Mouse (Mus musculus): ENCODE results near the gene Ssh3.
"Not testable (repeated sequence)": the region's sequence is repeated elsewhere in the genome, so short reads cannot be mapped to it uniquely, and the experiment has no call there.

The Ssh3 gene

DNA sequence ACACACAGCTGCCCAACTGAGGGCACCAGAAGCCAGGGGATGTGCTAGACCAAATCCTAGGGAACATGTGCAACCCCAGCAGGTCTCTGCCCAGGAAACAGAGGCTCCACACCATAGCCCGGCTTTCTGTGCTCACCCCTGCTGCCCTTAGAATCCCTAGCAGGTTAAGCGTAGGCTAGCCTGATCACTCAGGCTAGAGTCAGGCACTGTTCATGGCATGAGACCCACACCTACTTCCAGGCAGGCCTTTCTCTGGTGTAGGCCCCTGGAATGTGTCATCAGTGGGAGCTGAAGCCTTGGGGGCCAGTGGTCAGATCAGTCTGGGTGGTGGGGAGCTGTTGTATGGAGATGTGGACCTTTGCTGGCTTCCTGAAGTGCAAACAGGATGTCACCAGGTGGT is 27.6 kb upstream of the Ssh3 start:
- DNase-seq (ENCODE audit: low spot score): no peak

DNA sequence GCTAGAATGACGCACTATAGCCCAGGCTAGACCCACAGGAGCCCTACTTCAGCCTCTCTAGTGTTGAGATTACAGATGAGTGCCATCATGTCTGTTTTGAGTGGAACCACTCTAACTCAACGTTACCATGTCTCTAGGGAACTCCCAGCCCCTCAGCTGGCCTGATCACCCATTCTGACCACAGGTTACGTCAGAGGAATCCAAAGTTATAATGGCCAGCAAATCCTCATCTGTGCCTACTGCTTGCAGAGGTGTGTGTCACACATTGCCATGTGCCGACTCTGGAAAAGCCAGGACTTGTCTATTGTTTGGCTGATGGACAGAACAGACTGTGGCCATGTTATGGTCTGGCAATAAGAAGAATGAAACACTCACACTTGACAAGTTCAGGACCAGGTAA is 26.4 kb upstream of the Ssh3 start:
- no peak for DNase-seq (ENCODE audit: low spot score)

DNA sequence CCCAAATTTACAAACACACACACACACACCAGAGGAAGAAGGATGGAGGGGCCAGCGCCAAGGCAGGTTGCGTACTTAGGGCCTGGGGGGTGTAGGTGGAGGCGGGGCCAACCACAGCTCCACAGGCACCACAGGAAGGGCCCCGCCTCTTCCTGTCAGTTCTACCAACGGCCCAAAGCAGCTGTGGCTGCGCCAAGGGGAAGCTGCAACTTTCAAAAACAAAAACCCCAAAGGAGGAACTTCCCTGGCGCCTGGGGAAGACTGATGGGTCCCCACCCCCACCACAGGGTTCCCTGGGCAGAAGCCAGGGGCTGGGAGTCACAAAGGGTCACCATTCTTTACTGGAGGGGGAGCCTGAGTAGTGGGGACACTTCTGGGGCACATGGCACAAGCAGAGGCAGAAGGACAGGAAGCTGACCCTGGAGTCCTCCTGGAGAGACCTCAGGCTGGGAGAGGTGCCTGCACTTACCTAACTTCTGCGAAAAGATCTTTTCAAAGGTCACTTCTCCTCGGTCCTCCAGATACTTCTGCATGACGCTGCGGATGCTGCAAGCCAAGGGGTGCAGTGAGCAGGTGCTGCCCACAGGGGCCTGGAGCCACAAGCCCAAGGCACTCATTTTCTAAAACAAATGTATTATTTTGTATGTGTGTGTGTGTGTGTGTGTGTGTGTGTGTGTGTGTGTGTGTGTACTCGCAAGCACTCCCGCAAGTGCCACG is 25.6 kb upstream of the Ssh3 start:
- no peak for DNase-seq (ENCODE audit: low spot score)

GRCm38 (mm10) chr19:4291161-4291560 is 22.2 kb upstream of the Ssh3 start:
- no peak for DNase-seq (ENCODE audit: low spot score)

GRCm38 (mm10) chr19:4290749-4291148 is 21.8 kb upstream of the Ssh3 start:
- no peak for DNase-seq (ENCODE audit: low spot score)

DNA sequence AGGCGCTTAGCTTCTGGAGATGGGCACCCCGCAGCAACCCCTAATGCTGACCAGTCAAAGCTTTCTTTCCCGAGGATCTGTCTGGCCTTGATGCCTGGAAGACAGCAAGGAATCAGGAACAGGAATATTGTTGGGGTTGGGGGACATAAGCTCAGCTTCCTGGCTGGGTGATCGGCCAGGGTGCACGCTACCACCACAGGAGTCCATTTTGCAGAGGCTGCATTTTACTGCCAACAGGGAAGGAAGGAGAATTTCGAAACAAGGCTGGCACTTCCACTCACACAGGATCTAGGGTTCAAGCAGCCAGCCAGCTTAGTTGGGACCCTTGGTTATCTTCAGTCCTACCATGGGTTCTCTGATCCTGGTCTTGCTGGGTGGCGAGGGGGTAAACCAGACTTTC is 14.7 kb upstream of the Ssh3 start:
- no peak for DNase-seq (ENCODE audit: low spot score)

GRCm38 (mm10) chr19:4282898-4283553 is 14.0 kb upstream of the Ssh3 start, which contains the start of gene Ankrd13d:
TSS of gene Ankrd13d (minus strand) at chr19:4283137.
- DNase-seq (ENCODE audit: low spot score): peak; percentile 87

DNA sequence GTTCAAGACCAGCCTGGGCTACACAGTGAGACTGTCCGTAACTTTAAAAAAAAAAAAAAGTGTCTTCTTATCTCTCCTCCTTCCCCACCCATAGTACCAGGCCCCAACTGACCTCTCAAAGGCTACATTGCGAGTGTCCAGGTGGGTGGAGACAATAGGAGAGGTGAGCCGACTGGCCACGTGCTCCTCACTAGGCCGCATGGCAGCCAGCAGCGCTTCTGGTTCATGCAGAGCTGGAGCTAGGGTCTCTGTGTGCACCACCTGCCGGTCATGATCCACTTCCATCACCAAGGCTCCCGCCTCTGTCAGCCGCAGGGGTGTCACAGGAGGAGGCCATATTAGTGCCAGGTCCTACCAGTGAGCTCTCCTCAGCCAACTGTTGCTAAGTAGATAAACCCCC is 11.4 kb upstream of the Ssh3 start:
- no peak for DNase-seq (ENCODE audit: low spot score)

DNA sequence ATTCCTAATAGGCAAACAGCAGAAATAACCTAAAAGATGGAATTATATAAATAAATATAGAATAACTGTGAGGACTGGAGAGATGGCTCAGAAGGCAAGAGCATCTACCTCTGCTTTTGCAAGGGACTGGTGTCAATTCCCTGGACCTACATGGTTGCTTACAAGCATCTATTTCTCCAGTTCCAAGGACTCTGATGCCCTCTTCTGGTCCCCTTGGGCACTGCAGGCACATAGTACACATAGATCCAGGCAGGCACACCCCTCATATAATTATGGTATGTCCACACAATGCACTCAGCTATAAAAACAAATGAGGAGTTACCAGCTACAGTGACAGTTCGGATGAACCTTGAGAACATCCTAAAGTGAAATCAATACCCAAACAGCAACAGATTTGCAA is 10.5 kb upstream of the Ssh3 start:
- DNase-seq (ENCODE audit: low spot score): no peak

DNA sequence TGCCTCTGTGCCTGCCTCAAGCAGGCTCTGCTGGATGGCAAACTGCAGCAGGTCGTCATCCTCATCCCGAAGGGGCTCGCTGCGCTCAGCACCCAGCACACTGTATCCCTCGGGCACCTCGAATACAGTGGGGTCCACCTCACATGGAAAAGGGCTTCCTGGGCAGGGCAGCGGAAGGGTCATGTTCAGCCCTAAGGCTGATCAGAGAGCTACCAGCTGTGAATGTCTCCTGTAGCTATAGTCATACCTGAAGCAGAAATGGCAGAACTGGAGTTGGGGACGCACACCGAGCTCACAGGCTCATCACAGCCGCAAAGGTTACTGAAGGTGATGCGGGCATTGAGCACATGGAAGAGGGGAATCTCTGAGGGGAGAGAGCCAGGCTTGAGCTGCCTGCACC is 2.0 kb upstream of the Ssh3 start:
- no peak for DNase-seq (ENCODE audit: low spot score)

DNA sequence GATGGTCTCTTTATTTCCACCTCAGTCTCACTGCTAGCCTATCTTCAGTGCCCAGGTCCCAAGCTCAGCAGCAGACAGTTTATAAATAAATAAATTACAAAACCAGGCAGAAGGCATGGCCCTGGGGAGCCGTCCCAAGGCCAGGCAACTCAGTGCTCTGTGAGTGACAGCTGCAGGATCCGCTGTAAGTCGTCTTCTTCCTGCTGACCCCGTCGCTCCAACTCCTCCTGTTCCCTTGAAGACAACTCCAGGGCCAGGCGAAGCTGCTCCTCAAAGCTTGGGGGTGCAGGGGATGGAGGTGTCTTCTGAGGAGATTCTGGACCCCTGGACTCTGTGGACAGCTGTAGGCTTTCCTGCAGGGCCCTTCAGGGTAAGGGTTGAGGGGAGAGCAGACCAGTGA is 1.2 kb upstream of the Ssh3 start:
- no peak for DNase-seq (ENCODE audit: low spot score)

DNA sequence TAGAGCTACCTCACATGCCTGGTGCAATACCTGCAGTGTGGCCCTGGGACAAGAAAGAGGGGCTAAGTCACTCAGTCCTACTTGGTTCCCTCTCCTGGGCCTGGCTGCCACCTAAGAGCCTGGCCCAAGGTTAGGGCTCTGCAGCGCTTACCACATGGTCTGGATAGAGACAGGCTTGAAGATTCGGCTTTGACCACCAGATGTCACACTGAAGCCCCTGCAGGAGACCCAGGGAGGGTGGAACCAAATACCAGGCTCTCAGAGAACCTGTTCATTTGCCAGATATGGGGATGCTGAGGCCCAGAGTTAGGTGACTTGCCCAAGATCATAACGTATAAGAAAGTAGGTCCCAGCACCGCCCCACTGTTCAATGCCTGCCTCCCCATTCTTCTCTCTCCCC is 3.0 kb downstream of the Ssh3 start:
- no peak for DNase-seq (ENCODE audit: low spot score)

- no peak for DNase-seq (ENCODE audit: low spot score)
Observed at GRCm38 (mm10) chr19:4264171-4264780, 4.7 kb downstream of the Ssh3 start.

DNA sequence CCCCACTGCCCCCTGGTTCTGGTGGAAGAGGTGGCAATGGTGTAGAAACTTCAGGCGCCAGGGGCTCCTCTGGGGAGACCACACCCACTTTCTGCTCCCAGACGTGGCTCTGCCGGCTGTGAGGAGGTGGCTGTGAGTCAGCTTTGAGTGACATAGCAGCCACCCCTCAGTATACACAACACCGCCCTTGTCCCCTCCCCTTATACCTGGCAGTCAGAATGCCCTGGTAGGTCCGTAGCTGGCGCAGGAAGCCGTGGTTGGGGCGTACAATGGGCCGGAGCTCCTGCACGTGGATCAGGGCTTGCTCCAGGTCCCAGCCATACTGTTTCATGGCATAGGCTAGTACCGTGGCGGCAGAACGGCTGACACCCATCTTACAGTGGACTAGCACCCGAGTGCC is 5.3 kb downstream of the Ssh3 start:
- DNase-seq (ENCODE audit: low spot score): peak; percentile 6

- peak; percentile 5 for DNase-seq (ENCODE audit: low spot score)
Observed at GRCm38 (mm10) chr19:4262756-4263155, 6.2 kb downstream of the Ssh3 start.

GRCm38 (mm10) chr19:4261038-4261698 is 7.8 kb downstream of the Ssh3 start:
- no peak for DNase-seq (ENCODE audit: low spot score)

DNA sequence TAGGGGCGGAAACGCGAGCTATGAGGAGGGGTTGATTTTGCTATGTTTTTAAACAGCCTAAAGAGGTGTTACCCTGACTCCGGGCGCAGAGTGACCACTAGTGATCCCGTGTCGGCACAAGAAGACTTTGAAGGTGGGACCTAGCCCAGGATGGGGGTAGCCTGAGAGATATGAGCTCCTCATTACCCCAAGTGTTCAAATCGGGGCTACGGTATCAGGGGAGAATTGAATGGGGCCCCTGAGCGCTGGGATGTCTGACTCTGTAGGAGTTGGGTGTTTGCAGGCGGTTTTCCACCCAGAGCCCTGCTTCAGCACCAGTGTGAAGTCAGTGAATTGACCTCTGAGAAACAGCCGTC is 11.1 kb downstream of the Ssh3 start:
- DNase-seq (ENCODE audit: low spot score): no peak

DNA sequence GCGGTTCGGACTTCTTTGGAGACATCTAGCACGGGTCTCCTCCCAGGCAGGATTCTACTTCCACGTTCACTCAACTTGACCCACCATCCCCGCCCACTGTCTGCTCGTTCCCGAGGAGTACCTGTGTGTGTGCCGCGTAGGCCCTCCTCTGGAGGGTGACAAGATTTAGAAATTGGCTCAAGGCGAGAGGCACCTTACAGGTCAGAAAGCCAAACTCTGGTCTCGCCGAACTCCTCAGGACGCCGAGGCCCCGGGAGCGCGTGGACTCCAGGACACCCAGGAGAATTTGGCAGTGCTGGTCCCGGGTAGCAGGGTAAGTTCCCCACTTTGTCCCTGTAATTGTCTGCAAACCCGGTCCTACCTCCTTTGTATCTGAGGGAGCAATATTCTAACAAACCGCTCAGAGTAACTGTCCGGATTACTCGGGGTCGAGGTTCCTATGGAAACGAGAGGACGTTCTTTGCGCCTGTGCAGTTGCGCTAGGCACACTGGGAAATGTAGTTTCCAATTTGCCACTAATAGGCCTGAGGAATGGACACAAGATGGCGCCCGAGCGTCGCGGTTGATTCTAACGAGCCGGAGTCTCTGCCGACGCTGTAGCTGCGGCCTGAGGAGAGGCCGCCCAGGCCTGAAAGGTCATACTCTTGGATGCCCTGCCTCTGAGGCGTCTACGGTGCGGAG is 11.6 kb downstream of the Ssh3 start:
- DNase-seq (ENCODE audit: low spot score): peak; percentile 91

GRCm38 (mm10) chr19:4255583-4256162 is 13.3 kb downstream of the Ssh3 start:
- DNase-seq (ENCODE audit: low spot score): no peak

DNA sequence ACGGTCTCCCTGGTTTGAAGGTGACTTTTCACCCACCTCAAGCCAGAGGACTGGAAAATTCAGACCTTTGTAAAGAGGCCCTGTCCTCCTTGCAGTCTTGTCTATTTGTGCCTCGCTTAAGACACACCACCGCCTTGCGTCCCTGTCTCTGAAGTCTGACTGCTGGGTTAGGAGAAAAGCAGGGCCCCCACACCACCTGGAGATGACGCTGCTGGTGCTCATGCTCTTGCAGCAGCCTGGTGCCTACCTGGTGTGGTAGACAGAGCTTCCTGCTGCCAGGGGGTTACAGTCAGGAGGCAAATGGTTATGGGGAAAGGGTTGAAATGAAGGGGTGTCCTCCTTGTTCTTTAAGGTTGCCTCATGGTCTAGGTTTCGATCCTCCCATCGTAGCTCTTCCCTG is 14.8 kb downstream of the Ssh3 start:
- DNase-seq (ENCODE audit: low spot score): no peak

GRCm38 (mm10) chr19:4248683-4249082 is 20.3 kb downstream of the Ssh3 start:
- DNase-seq (ENCODE audit: low spot score): not testable (repeated sequence)

DNA sequence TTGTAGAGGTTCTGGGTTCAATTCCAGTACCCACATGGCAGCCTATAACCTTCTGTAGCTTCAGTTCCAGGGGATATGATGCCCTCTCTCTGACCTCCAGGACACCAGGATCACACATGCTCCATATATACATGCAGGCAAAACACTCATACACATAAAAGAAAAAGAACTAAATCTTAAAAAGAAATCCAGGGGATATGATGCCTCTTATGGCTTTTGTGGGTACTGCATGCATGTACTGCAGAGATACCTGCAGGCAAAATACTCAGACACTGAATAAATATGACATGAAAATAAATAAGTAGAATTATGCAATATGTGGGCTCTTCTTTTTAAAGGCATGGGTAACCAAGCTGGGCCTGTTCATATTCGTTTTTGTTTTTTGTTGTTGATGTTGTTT is 22.0 kb downstream of the Ssh3 start:
- DNase-seq (ENCODE audit: low spot score): no peak
